Mouse (Mus musculus) frontal cortex, adult 2 months (tissue): ENCODE results near the gene Rexo4. TPM values are rescaled to one million over a fixed set of nuclear protein-coding genes. Genes with fewer than 3 reads are reported as not detected.

Experiments used
- DNase-seq, 2 experiments: peaks; one replicate each; pipeline ENCODE4 v3.0.0; 2022; ENCODE audit warnings: low spot score in 1 of 2; ENCODE audit errors: extremely low spot score in 1 of 2
- polyA plus RNA-seq: library from polyadenylated mRNA; depleted of rRNA; stranded (reverse); fragments of >200 nt; gene quantifications from 2 replicates; pipeline ENCODE4 v1.2.3, GENCODE M21; 2012

The Rexo4 gene
- polyA plus RNA-seq, 1 experiment: 71.2 TPM

DNA sequence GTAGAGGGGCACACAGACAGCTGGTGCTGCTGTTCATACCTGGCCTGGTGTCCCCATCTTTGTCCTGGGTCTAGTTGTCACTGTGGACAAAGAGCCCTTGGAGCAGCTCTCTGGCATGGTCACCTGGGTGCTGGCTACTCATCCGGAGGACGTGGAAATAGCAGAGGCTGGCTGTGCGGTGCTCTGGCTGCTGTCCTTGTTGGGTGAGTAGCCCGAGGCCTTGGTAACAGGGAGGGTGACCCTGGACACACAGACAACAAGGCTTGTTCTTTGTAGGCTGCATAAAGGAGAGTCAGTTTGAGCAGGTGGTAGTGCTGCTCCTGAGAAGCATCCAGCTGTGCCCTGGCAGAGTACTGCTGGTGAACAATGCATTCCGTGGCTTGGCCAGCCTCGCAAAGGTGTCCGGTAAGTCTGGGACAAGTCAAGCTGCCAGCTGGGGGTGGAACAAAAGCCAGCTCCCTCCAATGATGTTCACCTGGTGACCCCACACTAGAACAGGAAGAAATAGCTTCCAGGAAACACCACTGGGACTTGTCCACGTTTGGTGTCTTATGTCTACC, 12.8 kb downstream of the Rexo4 start:
- no peak for DNase-seq

DNA sequence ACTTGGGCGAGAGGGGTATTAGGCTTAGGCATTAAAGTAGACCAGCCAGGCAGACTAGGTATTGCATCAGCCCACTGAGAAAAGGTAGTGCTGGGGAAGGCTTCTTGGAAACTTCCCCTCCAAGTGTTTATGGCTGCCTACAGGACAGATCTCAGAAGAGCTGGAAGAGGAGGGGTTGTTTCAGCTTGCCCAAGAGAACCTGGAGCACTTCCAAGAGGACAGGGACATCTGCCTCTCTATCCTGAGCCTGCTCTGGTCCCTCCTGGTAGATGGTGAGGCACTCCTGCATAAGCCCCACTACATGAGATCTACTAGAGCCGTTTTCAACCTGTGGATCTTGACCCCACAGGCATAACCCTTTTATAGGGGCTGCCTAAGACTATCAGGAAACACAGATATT, 13.8 kb downstream of the Rexo4 start:
- no peak for DNase-seq

DNA sequence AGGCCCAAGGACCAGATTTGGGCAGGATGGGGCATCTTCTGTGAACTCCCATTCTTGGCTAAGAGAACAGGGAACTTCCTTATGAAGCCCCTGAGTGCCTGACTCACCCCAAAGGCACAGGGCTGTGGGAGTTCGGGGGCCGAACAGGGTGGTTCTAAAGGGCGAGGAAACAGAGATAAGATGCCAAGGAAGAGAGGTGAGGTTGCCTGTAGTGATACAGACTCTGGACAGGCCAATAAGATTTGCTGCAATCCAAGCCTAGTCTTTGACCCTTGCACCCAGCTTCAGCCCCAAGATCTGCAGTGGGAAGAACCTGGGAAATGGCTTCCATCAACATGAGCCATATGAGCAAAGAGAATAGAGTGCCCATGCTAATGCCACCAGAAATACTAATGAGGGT, 20.9 kb downstream of the Rexo4 start:
- DNase-seq: no peak

DNA sequence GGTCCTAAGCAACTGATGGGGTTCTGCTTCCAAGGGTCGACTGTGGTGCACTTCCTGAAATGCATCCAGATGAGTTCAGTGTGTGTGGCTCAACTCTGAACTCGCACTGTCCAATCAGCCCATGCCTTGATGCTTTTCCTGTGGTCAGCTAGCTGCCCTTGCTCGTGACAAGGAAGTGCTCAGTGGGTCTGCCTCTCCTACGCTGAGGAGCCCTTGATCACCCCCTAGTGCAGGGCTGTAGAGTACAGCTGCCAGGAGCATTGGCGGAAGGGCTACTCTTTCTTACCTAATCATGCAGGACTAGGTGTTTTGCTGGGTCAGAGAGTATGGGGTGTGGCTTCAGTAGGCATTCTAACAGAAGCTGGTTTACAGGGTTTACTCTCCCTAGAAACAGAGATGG, 22.6 kb downstream of the Rexo4 start:
- DNase-seq: no peak

DNA sequence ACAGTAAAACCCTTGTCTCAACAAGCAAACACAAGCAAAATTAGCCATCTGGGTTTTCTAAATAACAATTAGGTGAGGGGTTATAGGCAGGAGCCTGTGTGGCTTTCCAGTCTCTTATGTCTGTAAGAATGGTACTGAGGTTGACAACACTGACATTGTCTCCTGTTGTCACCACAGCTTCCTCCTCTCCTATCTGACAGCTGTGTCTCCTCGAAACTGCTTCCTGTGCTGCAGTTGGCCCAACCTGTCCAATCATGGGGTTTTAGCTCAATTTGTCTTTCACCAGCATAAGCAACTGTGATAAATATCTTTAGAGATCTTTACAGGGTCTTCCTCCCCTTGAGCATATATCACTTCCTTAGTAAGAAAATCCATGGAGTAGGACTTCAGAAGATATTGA, 27.8 kb downstream of the Rexo4 start:
- no peak for DNase-seq

DNA sequence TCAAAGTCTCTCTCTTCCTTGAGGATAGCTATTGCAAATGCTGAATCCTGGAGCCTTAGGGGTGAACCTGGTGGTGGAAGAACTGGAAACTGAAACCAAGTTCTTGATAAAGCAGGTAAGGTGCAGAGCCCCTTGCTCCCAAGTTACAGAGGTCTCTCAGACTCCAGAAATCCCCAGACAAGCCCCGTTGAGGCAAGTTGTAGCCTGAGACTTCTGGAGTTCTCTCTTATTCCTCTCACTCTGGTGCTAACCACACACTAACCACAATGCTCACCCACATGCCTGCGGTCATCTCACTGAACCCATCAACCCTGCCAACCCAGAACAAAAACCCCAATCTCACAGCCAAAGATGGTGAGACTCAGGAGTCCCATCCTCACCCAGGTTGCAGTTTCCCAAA, 28.9 kb downstream of the Rexo4 start:
- no peak for DNase-seq

DNA sequence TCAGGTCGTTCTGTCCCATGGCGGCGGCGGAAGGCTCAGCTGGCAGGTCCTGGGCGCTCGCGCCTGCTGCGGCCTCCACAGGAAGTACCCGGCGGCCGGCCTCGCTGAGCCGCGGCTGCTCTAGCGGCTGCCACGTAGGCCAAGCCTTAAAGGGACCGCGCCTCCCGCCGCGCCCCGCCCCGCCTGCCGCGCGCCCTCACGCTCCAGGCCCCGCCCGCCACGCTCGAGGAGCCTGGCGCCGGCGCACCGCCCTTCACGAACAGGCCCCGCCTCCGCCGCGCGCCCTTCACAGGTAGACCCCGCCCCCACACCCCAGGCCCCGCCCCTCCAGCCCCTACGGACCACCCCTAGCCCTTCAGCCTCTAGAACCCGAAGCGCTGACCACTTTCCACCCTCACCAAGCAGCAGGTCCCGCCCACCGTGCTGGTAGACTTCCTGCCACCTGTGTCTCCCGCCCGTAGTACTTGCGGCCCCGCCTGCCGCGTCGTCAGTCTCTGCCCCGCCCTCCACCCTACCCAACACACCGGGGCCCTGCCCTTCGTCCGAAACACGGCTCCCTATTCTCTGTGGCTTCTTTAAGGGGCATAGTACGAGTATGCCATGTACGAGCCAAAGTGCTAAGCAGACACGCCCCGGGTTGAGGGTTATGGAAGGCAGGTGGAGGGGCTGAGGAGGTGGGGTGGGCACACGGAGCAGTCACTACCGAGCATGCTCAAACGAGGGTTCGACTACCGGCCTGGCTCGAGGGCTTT, 30.7 kb downstream of the Rexo4 start, which contains the start of the genes Surf4 and Stkld1:
Gene Surf4, minus strand, starts transcription at position 625 of the 752 bp plus-strand sequence.
Gene Stkld1, plus strand, starts transcription at position 744 of the 752 bp plus-strand sequence.
- DNase-seq: peak; percentile 74 to 91

DNA sequence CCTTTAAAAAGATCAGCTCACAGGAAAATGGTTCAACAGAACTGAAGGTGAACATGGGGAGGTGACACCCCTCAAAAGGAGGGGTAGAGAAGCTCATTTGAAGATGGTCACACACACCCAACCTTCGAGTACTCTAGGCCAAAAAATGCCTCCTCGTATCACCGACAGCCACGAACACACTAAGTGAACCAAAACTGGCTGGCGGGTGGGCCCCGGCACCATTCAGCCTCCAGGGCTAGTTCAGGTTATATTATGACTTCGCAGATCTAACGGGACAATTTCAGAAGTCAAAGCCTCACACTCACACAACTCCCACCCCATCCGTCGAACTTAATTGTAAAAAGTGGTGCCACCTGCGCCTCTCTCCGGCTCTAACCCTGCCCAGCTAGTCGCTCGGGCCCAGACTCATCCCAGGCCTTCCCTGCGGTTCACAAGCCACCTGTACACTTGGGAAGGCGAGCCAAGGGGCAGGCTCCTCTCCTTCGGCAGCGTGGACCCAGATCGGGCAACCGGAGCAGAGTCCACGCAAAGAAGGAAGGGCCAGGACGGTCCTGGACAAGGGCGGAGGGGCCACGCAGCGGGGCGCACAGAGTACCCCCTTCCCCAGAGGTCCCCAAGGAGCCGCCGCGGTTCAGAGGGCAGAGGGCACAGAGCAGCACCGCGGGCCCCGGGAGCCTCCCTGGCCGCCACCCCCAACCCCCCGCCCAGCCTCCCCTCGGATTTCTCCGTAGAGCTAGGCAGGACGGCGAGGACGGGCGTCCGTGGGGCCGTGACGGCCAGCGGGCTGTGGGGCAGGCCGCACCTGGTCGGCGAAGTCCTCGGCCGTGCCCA, 31.5 kb downstream of the Rexo4 start:
- DNase-seq: no peak

DNA sequence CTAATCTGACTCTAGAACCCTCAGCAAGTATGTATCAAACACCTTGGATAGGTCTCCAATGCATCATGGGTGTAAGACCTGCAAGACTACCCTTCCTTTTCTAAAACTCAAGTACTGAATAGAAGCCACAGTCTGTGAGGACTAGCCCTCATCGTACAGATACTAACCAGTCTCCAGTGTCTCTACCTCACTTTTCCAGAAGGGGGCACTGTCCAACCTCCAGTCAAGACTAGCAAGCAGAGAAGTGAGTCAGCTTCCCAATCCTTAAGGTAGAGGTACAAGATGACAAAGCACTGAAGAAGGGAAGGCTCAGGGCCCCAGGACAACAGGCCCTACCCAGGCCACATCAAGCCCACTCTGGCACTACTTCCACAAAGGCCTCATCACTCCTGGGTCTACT, 33.8 kb downstream of the Rexo4 start:
- peak; percentile 55 to 88 for DNase-seq

DNA sequence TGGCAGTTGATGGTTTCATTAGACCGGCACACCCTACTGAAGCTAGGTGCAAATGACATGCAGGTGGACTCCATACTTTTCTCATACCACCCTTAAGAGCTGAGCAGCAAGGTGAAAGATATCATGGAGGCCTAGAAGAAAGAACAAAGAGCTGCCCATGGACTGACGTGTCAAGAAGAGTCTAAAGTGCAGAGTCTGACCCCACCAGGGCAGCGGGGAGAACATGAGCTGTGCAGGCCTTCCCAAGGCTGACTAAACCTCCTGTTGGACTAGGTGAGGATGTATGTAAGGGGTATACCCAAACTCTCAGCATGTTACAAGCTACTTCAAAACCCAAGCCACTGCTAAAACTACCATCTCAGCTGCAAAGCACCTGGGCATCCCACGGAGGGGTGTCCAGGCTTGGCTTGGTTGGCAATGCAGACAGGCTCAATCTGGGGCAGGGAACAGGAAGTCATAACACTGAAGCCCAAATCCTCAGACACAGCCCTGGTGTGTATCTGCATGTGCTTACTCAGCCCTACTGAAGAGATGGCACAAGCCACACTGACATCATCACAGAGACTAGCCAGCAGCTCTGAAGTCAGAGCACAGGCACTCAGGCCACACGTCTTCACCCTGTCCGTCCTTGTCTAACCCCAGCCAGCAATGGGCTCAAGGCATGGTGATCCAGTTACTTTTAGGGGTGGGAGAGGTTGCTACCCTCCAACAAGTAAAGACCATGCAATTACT, 36.3 kb downstream of the Rexo4 start:
- DNase-seq: no peak

DNA sequence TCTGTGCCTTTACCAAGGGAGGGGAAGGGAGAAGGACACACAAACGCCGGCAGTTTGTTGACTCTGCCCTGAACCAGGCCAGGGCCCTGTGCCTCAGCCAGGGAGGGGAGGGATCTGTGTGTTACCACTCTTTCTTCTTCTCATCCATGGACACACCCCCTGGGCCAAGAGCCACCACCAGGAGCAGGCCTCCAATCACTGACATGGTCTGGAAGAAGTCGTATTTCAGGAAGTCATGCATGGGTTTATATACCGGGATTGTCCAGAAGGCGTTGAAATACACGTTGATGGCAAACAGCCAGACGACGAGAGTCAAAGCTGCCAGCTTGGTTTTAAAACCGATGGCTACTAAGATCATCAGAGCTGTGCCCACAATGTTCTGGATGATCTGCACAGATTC, 42.4 kb downstream of the Rexo4 start:
- no peak for DNase-seq

DNA sequence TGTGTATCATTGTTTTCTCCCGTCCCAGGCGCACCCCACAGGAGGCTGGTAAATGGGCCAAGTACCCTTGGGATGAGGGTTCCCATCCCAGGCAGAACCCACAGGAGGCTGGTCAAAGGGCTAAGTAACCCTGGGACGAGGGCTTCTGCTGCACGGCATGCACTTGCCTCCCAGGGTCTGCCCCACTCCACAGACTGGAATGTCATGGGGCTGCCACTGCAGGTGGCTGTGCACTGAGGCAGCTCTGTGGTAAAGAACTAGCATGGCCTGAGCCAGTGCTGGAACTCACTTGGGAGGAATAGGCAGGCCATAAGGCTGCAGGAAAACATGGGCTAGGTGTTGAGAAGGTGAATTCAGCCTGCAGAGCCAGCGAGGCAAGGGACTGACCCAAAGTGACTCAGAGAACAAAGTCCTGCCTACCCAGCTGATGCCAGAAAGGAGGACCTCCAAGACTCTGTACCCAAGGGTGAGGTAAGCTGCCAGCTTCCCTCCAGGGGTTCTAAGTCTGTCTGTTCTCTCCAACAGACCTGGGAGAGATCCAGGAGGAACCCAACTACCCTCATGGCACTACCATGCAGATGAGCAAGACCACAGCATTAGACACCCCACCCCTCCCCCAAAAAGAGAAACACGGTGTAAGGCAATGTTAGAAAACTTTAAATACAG, 43.9 kb downstream of the Rexo4 start:
- DNase-seq: no peak

DNA sequence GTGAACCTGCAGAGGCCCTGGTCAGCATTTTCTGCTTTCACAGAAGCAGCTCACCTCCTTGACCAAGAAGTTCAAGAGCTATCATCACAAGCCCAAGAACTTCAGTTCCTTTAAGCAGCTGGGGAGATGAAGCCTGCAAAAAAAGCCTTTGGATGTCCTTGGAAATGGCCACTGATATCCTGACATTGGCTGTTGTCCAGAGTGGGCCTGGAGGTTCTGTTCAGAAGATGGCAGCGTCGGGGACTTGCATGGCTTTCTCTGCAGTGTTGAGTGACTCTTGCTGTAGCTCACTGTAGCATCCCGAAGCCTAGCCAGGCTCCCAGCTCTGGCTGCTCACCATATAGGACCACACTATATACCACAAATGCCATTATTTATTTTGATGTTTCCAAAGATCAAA, 44.5 kb downstream of the Rexo4 start:
- no peak for DNase-seq

DNA sequence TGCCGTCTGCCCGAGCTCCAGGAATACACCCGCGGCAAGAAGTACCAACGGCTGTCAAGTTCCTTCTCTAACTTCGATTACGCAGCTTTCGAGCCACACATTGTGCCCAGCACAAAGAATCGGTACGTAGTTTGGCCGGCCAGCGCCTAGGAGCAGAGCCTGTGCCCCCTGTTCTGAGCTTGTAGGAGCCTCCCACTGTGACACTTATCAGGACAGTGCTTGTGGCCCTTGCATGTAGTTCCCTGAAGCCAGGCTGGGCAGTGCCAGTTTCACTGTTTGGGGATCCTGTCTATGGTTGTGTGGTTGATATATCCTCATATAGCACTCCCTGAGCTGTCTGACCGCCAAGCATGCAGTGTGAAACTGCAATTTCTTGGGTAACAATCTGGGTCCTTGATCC, 47.4 kb downstream of the Rexo4 start:
- no peak for DNase-seq

DNA sequence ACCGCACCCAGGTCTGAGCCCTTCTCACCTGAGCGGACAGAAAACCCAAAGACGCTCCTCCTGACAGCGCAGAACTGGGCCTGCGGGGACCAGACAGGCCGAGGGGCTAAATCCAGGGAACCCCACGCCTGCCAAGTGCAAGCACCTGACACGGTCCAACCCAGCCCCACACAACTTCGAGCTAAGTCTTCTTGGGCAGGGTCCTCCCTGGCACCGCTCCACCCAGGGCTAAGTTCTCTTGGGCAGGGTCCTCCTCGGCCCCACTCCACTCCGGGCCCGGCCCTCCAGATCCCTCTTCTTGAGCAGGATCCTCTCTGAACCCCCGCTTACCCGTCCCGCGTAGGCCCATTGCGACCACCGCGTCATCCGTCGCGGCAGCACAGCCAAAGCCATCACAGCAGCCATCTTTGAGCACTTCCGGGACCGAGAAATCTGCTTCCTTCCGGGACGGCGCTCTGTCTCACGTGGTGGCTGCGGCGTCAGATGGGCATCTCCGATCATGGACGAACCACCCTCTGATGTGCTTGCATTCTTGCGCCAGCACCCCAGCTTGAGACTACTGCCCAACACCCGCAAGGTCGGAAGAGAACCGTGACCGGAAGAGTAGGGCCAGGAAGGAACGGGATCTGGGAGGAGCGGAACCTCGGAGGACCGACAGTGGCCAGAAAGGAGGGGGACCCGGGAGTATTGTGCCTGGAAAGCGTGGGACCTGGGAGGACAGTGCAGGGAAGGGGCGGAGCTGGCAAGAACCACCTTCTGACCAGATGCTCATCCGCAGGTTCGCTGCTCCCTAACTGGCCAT, 48.1 kb downstream of the Rexo4 start, which contains the start of the genes Surf2 and Surf1:
Gene Surf2, plus strand, starts transcription at position 441 of the 802 bp plus-strand sequence.
Gene Surf1, minus strand, starts transcription at position 604 of the 802 bp plus-strand sequence.
- peak; percentile 81 to 88 for DNase-seq

DNA sequence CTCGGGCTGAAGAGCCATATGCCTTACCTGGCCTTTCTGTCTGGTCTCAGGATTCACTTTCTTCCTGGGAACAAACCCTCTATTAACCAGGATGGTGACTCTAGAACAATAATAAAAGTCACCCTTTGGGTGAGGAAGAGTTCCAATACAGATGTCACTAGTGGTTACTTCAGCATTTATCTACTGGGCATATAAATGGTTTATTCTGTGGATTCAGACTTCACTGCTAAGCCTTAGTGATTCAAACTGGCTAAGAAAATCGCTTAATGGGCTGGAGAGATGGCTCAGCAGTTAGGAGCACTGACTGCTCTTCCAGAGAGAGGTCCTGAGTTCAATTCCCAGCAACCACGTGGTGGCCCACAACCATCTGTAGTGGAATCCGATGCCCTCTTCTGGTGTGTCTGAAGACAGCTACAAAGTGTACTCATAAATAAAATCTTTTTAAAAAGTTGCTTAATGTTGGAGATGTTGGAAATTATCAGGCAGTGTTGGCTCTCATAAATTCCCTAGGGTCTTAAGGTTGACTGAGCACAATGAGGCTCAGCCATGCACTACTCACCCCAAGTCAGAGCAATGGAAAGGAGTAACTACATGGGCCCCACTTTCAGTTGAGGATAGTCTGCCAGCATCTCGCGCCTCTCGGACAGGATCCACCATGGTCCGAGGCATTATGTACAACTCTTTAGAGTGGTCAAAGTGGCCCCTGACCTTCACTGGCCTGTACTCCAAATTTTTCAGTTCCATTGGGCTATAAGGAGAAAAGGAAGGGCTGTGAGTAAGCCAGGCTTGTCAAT, 49.8 kb downstream of the Rexo4 start:
- no peak for DNase-seq

DNA sequence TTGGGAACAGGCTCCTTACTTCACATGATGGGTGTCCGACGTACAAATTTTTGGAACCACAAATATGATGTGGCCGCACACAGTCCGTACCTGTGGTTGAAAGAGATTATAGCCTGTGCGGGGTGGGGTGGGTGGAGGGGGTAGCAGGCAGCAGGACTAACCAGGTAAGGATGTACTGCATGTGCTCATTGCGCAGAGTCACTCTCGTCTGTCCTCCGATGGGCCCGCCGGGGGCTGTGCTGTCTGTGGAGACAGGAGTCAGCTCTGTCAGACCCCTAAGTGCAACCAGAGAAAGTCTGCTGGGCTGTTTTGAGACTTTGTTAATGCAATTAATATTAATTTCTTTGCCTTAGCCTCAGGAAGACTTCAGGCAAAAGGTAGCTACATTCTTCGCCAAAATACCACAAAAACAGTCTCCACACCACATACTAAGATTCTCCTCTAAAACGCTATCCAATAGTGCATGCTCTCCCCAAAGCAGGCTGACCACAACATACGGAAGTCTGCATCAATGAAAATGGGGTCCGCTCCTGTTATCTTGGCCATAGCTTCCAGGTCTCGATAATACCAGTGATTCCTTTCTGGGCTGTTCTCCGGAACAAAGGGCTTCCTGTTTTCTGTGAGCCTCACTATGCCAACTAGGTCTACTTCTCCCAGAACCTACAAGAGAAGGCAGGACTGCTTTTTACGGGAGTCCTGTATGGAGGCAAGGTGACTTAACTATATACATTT, 50.6 kb downstream of the Rexo4 start:
- DNase-seq: no peak

DNA sequence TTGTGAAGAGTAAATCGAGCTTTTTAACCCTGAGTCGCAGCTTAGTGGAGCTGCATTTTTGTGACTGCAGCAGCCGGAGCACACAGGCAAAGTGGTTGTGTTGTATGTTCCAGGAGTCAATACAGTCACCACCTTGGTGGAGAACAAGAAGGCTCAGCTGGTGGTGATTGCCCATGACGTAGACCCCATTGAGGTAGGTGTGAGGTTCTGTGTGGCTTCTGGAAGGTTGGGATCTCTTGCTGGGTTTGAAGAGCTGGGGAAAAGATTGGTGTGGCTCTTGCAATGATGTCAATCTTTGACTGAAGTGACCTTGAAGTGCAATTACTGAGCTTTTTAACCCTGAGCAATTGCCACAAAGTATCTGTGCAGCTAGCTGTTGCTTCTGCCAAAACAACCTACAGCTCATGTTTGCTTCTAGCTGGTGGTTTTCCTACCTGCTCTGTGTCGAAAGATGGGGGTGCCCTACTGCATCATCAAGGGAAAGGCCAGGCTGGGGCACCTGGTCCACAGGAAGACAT, 51.9 kb downstream of the Rexo4 start:
- DNase-seq: no peak
